ENCODE assay signal across 25 mouse cellular contexts in genomic region chr17:71865437-71865836, GRCm38 (mm10).
"Had no signal": no experiment of that assay in that cellular context is flagged by ENCODE, and none has a peak within 500 bp of the region (broad histone marks: within the 10 kb centered on the region; RNA-seq: fewer than 3 reads in every experiment).

No protein-coding gene starts in this region.

- ATAC-seq: hindbrain, postnatal 0 days; intestine, embryonic 15.5 days; intestine, postnatal 0 days had no signal

- H3K9ac ChIP-seq: heart, embryonic 13.5 days; heart, embryonic 15.5 days; hindbrain, embryonic 13.5 days; hindbrain, embryonic 15.5 days; intestine, embryonic 15.5 days; limb, embryonic 13.5 days; limb, embryonic 15.5 days; liver, embryonic 13.5 days; liver, embryonic 15.5 days had no signal

- H3K4me2 ChIP-seq: heart, embryonic 11.5 days; heart, embryonic 13.5 days; heart, embryonic 15.5 days; hindbrain, embryonic 13.5 days; hindbrain, embryonic 15.5 days; intestine, embryonic 15.5 days; limb, embryonic 13.5 days; limb, embryonic 15.5 days; liver, embryonic 13.5 days; liver, embryonic 15.5 days had no signal

- H3K4me3 ChIP-seq: heart, embryonic 13.5 days; heart, embryonic 15.5 days; hindbrain, embryonic 13.5 days; hindbrain, embryonic 15.5 days; intestine, embryonic 15.5 days; layer of hippocampus, adult 2 months; left cerebral cortex, adult 2 months; limb, embryonic 13.5 days; limb, embryonic 15.5 days; liver, embryonic 13.5 days; liver, embryonic 15.5 days had no signal

- H3K27me3 ChIP-seq: heart, embryonic 13.5 days; heart, embryonic 15.5 days; hindbrain, embryonic 13.5 days; hindbrain, embryonic 15.5 days; limb, embryonic 13.5 days had no signal

- H3K4me1 ChIP-seq: limb, embryonic 13.5 days; liver, embryonic 13.5 days; liver, embryonic 15.5 days had no signal

- H3K9me3 ChIP-seq: heart, embryonic 13.5 days; heart, embryonic 15.5 days; hindbrain, embryonic 13.5 days; hindbrain, embryonic 15.5 days; intestine, embryonic 15.5 days; limb, embryonic 13.5 days; limb, embryonic 15.5 days; liver, embryonic 13.5 days; liver, embryonic 15.5 days had no signal

- DNase-seq: gastrocnemius, postnatal 14 days; gastrocnemius, postnatal 36 days; heart, adult 18-20 months; heart, postnatal 14 days; heart, postnatal 36 days; kidney, adult 18-20 months; kidney, adult 8-10 months; kidney, postnatal 14 days; kidney, postnatal 4 days; left cerebral cortex, postnatal 4 days; liver, embryonic 13.5 days; lung, adult 18-20 months had no signal

- H3K27ac ChIP-seq: heart, embryonic 13.5 days; heart, embryonic 15.5 days; hindbrain, embryonic 13.5 days; hindbrain, embryonic 15.5 days; hindbrain, postnatal 0 days; intestine, embryonic 15.5 days; layer of hippocampus, adult 2 months; left cerebral cortex, adult 2 months; limb, embryonic 13.5 days; limb, embryonic 15.5 days; liver, embryonic 13.5 days; liver, embryonic 15.5 days had no signal

- H3K36me3 ChIP-seq: heart, embryonic 13.5 days; heart, embryonic 15.5 days; hindbrain, embryonic 13.5 days; hindbrain, embryonic 15.5 days; intestine, embryonic 15.5 days; limb, embryonic 13.5 days; limb, embryonic 15.5 days; liver, embryonic 13.5 days; liver, embryonic 15.5 days had no signal
